Mouse (Mus musculus) hindbrain, postnatal 0 days (tissue): ENCODE results near the gene Cul7. TPM values are rescaled to one million over a fixed set of nuclear protein-coding genes. Genes with fewer than 3 reads are reported as not detected.

Experiments
- ATAC-seq: fragments of 200-750 bp; cut with Nextera tagmentation; 2 replicates; pipeline ENCODE4 v1.8.0; 2017; ENCODE audit warnings: mild to moderate bottlenecking, moderate TSS enrichment, moderate library complexity
- DNase-seq: peaks from one replicate; pipeline ENCODE4 v3.0.0-alpha.2; 2015; ENCODE audit warnings: low spot score
- H3K27ac ChIP-seq: fragments of 300-500 bp; sonication (generic); 2 replicates; pipeline ENCODE4 v1.5.1; 2014; ENCODE audit warnings: mild to moderate bottlenecking
- H3K27me3 ChIP-seq: fragments of 300-500 bp; sonication (generic); 2 replicates; pipeline ENCODE4 v1.6.1; 2014; ENCODE audit warnings: low read length, mixed read lengths; ENCODE audit not compliant: insufficient read depth
- H3K36me3 ChIP-seq: fragments of 300-500 bp; sonication (generic); 2 replicates; pipeline ENCODE4 v1.6.1; 2014; ENCODE audit warnings: low read length, mixed read lengths; ENCODE audit not compliant: insufficient read depth
- H3K4me1 ChIP-seq: fragments of 300-500 bp; sonication (generic); 2 replicates; pipeline ENCODE4 v1.6.1; 2014; ENCODE audit warnings: antibody characterized with exemption, low read length, mixed read lengths; ENCODE audit not compliant: insufficient read depth
- H3K4me2 ChIP-seq: fragments of 300-500 bp; sonication (generic); 2 replicates; pipeline ENCODE4 v1.6.1; 2014; ENCODE audit warnings: low read depth, mild to moderate bottlenecking, low read length, moderate library complexity, mixed read lengths
- H3K4me3 ChIP-seq: fragments of 300-500 bp; sonication (generic); 2 replicates; pipeline ENCODE4 v1.5.1; 2014; ENCODE audit warnings: low read length
- H3K9ac ChIP-seq: fragments of 300-500 bp; sonication (generic); replicated peaks from 2 replicates; pipeline ENCODE4 v1.6.1; 2014; ENCODE audit warnings: mild to moderate bottlenecking, low read length, moderate library complexity, mixed read lengths
- H3K9me3 ChIP-seq: fragments of 300-500 bp; sonication (generic); 2 replicates; pipeline ENCODE4 v1.6.1; 2016; ENCODE audit warnings: low read length, mixed read lengths
- CTCF ChIP-seq: IDR thresholded peaks from 2 replicates; pipeline ENCODE4 v1.5.1; 2016; ENCODE audit warnings: antibody characterized with exemption, control low read depth, low read depth
- WGBS: fragments of 180-500 bp; shearing (Covaris S2); extraction: QIAGEN DNeasy Blood & Tissue Kit; methylation state at CpG from one replicate; pipeline ENCODE4 v1.1.7; 2014; 5-methylcytosine and 5-hydroxymethylcytosine counted together
- polyA plus RNA-seq: library from polyadenylated mRNA; unstranded; fragments of >200 nt; fragmentation: Nextera tagmentation; extraction: Ambion mirVana; gene quantifications from 2 replicates; pipeline ENCODE4 v1.2.1, GENCODE M21; 2015
- total RNA-seq: library from RNA; depleted of rRNA; stranded (reverse); fragments of >200 nt; gene quantifications from 2 replicates; pipeline ENCODE4 v1.2.3, GENCODE M21; 2014; rRNA removed

Gene Cul7
- total and polyA plus RNA-seq, 2 experiments from 2014 or later, result 26.8 to 92.2 TPM

GRCm38 (mm10) chr17:46710959-46711597 lies 60.9 kb downstream of the Cul7 start, which contains the start of gene Pex6:
Gene Pex6, plus strand, starts transcription at chr17:46711463.
- 9% methylated on average over 36 of the region's 36 CpGs for WGBS
- ATAC-seq, result peak; percentile 94
- TF ChIP-seq CTCF, result peak; percentile 30
- Histone ChIP-seq H3K4me1 (peaks cover 7% of the 10 kb centered on the region; the same call in 1 of the 2 replicates), H3K27ac (peak within 1 kb of the TSS; percentile 82), H3K27me3 (no peaks in the 10 kb centered on the region), H3K36me3 (peaks cover 11% of the 10 kb centered on the region; the same call in 1 of the 2 replicates), H3K4me2 (peak within 1 kb of the TSS; percentile 100), H3K9ac (peak within 1 kb of the TSS; percentile 92), H3K4me3 (peak within 1 kb of the TSS; percentile 97), H3K9me3 (no peaks in the 10 kb centered on the region)
- peak; percentile 97 for DNase-seq

GRCm38 (mm10) chr17:46711612-46712271 lies 61.6 kb downstream of the Cul7 start:
- no peak for TF ChIP-seq CTCF

GRCm38 (mm10) chr17:46712442-46712841 lies 62.3 kb downstream of the Cul7 start:
- no peak for TF ChIP-seq CTCF
- no peaks in the 10 kb centered on the region for H3K9me3 ChIP-seq

More at GRCm38 (mm10) chr17:46711612-46712271, 61.6 kb downstream of the Cul7 start:
- no peaks in the 10 kb centered on the region for H3K9me3 ChIP-seq
- peak overlapping the region; percentile 100 for H3K4me2 ChIP-seq
- H3K4me3 ChIP-seq, result peak overlapping the region; percentile 97
- DNase-seq (peak; percentile 26), ATAC-seq (peak; percentile 18; the same call in 1 of the 2 replicates)
- peaks cover 7% of the 10 kb centered on the region; the same call in 1 of the 2 replicates for H3K4me1 ChIP-seq
- peak overlapping the region; percentile 82 for H3K27ac ChIP-seq
- H3K9ac ChIP-seq, result peak overlapping the region; percentile 92
- no peaks in the 10 kb centered on the region for H3K27me3 ChIP-seq
- H3K36me3 ChIP-seq, result peaks cover 11% of the 10 kb centered on the region
- under 1% methylated on average over 73 of the region's 76 CpGs for WGBS

GRCm38 (mm10) chr17:46713849-46714248 lies 63.7 kb downstream of the Cul7 start:
- Histone ChIP-seq H3K4me1 (peaks cover 7% of the 10 kb centered on the region; the same call in 1 of the 2 replicates), H3K36me3 (peaks cover 11% of the 10 kb centered on the region), H3K9ac (no peak overlapping the region), H3K4me3 (no peak overlapping the region), H3K9me3 (no peaks in the 10 kb centered on the region), H3K27ac (no peak overlapping the region), H3K27me3 (no peaks in the 10 kb centered on the region), H3K4me2 (no peak overlapping the region)
- 90% methylated on average over 9 of the region's 9 CpGs for WGBS
- ATAC-seq, result no peak
- no peak for DNase-seq
- no peak for TF ChIP-seq CTCF

More at GRCm38 (mm10) chr17:46712442-46712841, 62.3 kb downstream of the Cul7 start:
- H3K4me3 ChIP-seq, result peak overlapping the region; percentile 97
- H3K4me1 ChIP-seq, result peaks cover 7% of the 10 kb centered on the region; the same call in 1 of the 2 replicates
- H3K36me3 ChIP-seq, result peaks cover 11% of the 10 kb centered on the region
- H3K9ac ChIP-seq, result peak overlapping the region; percentile 92; the same call in 1 of the 2 replicates
- DNase-seq (no peak), ATAC-seq (no peak)
- 0 out of 2 replicates have a peak overlapping the region, but pooled peaks have one; percentile 82 for H3K27ac ChIP-seq
- WGBS, result 74% methylated on average over 7 of the region's 7 CpGs
- H3K4me2 ChIP-seq, result peak overlapping the region; percentile 100
- H3K27me3 ChIP-seq, result no peaks in the 10 kb centered on the region

Other genes with a start within 250 kb of the Cul7 start
- 1.4 and 4.0 TPM in 2 replicates for gene Crip3, start 221.4 kb upstream of the Cul7 start, total RNA-seq
- gene Crip3, start 221.4 kb upstream of the Cul7 start, polyA plus RNA-seq, result 1.6 and 1.7 TPM in 2 replicates
- gene Slc22a7, start 211.9 kb upstream of the Cul7 start, total RNA-seq, result not detected in 2 replicates
- 0.13 TPM in 1 of 2 replicates, not detected in the other for gene Slc22a7, start 211.9 kb upstream of the Cul7 start, polyA plus RNA-seq
- gene Ttbk1, start 162.7 kb upstream of the Cul7 start, total RNA-seq, result 46.5 and 53.4 TPM in 2 replicates
- 6.3 and 6.5 TPM in 2 replicates for gene Ttbk1, start 162.7 kb upstream of the Cul7 start, polyA plus RNA-seq
- 8.9 and 9.9 TPM in 2 replicates for gene Dnph1, start 153.6 kb upstream of the Cul7 start, total RNA-seq
- 19.2 and 23.4 TPM in 2 replicates for gene Dnph1, start 153.6 kb upstream of the Cul7 start, polyA plus RNA-seq
- gene Cul9, start 103.9 kb upstream of the Cul7 start, total RNA-seq, result 55.3 and 58.2 TPM in 2 replicates
- gene Cul9, start 103.9 kb upstream of the Cul7 start, polyA plus RNA-seq, result 12.2 and 14.4 TPM in 2 replicates
- gene Srf, start 94.2 kb upstream of the Cul7 start, total RNA-seq, result 67.0 and 67.3 TPM in 2 replicates
- gene Srf, start 94.2 kb upstream of the Cul7 start, polyA plus RNA-seq, result 3.0 and 3.8 TPM in 2 replicates
- gene Ptk7, start 20.8 kb upstream of the Cul7 start, total RNA-seq, result 77.6 and 79.3 TPM in 2 replicates
- gene Ptk7, start 20.8 kb upstream of the Cul7 start, polyA plus RNA-seq, result 24.5 and 25.1 TPM in 2 replicates
- gene Klc4, start 4.3 kb upstream of the Cul7 start, total RNA-seq, result 25.1 and 32.1 TPM in 2 replicates
- 23.0 and 24.0 TPM in 2 replicates for gene Klc4, start 4.3 kb upstream of the Cul7 start, polyA plus RNA-seq
- gene Mrpl2, start 4.1 kb upstream of the Cul7 start, total RNA-seq, result 55.4 and 67.2 TPM in 2 replicates
- gene Mrpl2, start 4.1 kb upstream of the Cul7 start, polyA plus RNA-seq, result 90.2 and 95.5 TPM in 2 replicates
- gene Rrp36, start 24.0 kb downstream of the Cul7 start, total RNA-seq, result 26.6 and 32.7 TPM in 2 replicates
- 56.5 and 59.1 TPM in 2 replicates for gene Rrp36, start 24.0 kb downstream of the Cul7 start, polyA plus RNA-seq
- 135 and 146 TPM in 2 replicates for gene Mea1, start 28.5 kb downstream of the Cul7 start, total RNA-seq
- gene Mea1, start 28.5 kb downstream of the Cul7 start, polyA plus RNA-seq, result 312 and 325 TPM in 2 replicates
- gene Klhdc3, start 30.6 kb downstream of the Cul7 start, total RNA-seq, result 91.5 and 98.3 TPM in 2 replicates
- 172 and 179 TPM in 2 replicates for gene Klhdc3, start 30.6 kb downstream of the Cul7 start, polyA plus RNA-seq
- gene Ppp2r5d, start 54.8 kb downstream of the Cul7 start, total RNA-seq, result 103 and 129 TPM in 2 replicates
- 79.4 and 89.6 TPM in 2 replicates for gene Ppp2r5d, start 54.8 kb downstream of the Cul7 start, polyA plus RNA-seq
- gene Pex6, start 61.1 kb downstream of the Cul7 start, total RNA-seq, result 41.7 and 51.5 TPM in 2 replicates
- gene Pex6, start 61.1 kb downstream of the Cul7 start, polyA plus RNA-seq, result 18.1 and 18.8 TPM in 2 replicates
- 0.25 and 1.2 TPM in 2 replicates for gene Gnmt, start 78.8 kb downstream of the Cul7 start, total RNA-seq
- 5.6 and 6.4 TPM in 2 replicates for gene Gnmt, start 78.8 kb downstream of the Cul7 start, polyA plus RNA-seq
- 79.1 and 88.9 TPM in 2 replicates for gene Cnpy3, start 101.9 kb downstream of the Cul7 start, total RNA-seq
- gene Cnpy3, start 101.9 kb downstream of the Cul7 start, polyA plus RNA-seq, result 70.9 and 72.4 TPM in 2 replicates
- gene Ptcra, start 113.4 kb downstream of the Cul7 start, total RNA-seq, result not detected in 2 replicates
- 0.11 and 0.42 TPM in 2 replicates for gene Ptcra, start 113.4 kb downstream of the Cul7 start, polyA plus RNA-seq
- gene 2310039H08Rik, start 122.3 kb downstream of the Cul7 start, total RNA-seq, result 44.9 and 46.4 TPM in 2 replicates
- gene 2310039H08Rik, start 122.3 kb downstream of the Cul7 start, polyA plus RNA-seq, result 64.7 TPM in 2 replicates
- gene Rpl7l1, start 132.3 kb downstream of the Cul7 start, total RNA-seq, result 39.4 and 39.8 TPM in 2 replicates
- 72.1 and 80.0 TPM in 2 replicates for gene Rpl7l1, start 132.3 kb downstream of the Cul7 start, polyA plus RNA-seq
- 22.9 and 23.1 TPM in 2 replicates for gene Bicral, start 208.1 kb downstream of the Cul7 start, total RNA-seq
- gene Bicral, start 208.1 kb downstream of the Cul7 start, polyA plus RNA-seq, result 5.1 and 5.2 TPM in 2 replicates
- gene Tbcc, start 240.3 kb downstream of the Cul7 start, total RNA-seq, result 41.8 and 61.5 TPM in 2 replicates
- gene Tbcc, start 240.3 kb downstream of the Cul7 start, polyA plus RNA-seq, result 50.7 and 54.5 TPM in 2 replicates